Mouse (Mus musculus): Measurements from ENCODE around the gene Yipf2. TPM values are rescaled to one million over a fixed set of nuclear protein-coding genes. Genes with fewer than 3 reads are reported as not detected.
"Not testable (repeated sequence)": the region's sequence is repeated elsewhere in the genome, so short reads cannot be mapped to it uniquely, and the experiment has no call there.

Gene Yipf2
- polyA plus RNA-seq, 1 experiment from 2014 or later = 23.3 TPM

DNA sequence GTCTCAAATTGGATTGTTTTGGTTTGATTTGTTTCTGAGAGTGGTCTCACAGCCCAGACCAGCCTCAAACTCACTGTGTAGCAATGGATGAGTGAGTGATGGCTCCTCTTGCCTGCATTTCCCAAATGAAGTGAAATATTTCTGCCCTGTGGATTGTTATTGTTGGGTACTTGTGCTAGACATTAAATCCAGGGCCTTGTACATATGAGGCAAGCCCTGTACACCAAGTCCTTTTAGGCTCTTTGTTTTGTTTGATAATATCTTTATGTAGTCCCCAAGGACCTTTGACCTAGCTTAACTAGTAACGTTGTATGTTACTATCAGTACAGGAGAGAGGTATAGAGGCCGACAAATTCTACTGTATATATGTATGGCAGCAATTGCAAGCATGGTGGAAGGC lies 2.2 kb upstream of the Yipf2 start:
- 91% methylated on average over 2 of the region's 2 CpGs for WGBS

DNA sequence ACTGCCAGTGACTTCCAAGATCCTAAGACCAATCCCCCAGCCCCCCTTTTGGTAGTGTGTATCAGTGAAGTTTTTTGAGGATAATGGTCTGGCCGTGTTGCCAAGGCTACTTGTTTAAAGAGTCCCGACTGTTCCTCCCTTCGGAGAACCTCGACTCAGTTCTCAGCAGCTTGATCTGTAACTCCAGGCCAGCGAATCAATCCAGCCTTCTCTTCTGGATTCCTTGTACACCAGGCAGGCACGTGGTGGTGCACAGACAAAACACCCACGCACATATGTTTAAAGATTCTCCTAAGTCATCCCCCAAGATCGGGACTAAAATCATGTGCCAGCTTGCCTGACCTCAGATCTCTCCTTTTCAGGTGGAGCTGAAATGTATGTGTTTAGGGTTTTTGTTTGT lies 1.7 kb upstream of the Yipf2 start:
- not testable (repeated sequence) for H3K9ac ChIP-seq; ATAC-seq (ENCODE audit: insufficient number of reproducible peaks, low FRiP score, low TSS enrichment, low read depth)

More for the DNA sequence above, 2.2 kb upstream of the Yipf2 start:
- Histone ChIP-seq H3K4me2 (no peak overlapping the region), H3K36me3 (peaks cover 29% of the 10 kb centered on the region), H3K27ac (no peak overlapping the region), H3K4me3 (no peak overlapping the region), H3K27me3 (no peaks in the 10 kb centered on the region), H3K9ac (no peak overlapping the region), H3K9me3 (no peaks in the 10 kb centered on the region), H3K4me1 (peaks cover 33% of the 10 kb centered on the region)
- ATAC-seq (ENCODE audit: insufficient number of reproducible peaks, low FRiP score, low TSS enrichment, low read depth) = no peak

DNA sequence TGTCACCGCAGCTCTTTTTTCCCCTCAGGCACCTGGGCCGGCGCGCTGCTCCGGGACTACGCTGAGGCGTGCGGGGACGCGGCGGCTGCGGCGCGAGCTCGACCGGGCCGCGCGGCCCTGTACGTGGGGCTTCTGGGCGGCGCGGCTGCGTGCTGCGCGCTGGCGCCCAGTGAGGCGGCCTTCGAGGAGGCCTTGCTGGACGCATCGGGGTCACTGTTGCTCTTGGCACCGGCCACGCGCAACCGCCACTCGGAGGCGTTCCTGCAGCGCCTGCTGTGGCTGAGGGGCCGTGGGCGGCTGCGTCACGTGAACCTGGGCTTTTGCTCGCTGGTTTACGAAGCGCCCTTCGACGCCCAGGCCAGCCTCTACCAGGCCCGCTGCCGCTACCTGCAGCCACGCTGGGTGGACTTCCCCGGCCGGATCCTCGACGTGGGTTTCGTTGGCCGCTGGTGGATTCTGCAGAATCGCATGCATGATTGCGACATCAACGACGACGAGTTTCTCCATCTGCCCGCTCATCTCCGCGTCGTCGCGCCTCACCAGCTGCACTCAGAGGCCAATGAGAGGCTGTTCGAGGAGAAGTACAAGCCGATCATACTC lies 594 bp upstream of the Yipf2 start:
- H3K4me1 ChIP-seq = peaks cover 33% of the 10 kb centered on the region
- H3K4me2 ChIP-seq = peak overlapping the region; percentile 95
- peak overlapping the region; percentile 99 for H3K4me3 ChIP-seq
- peak overlapping the region; percentile 95 for H3K9ac ChIP-seq
- peak overlapping the region; percentile 88 for H3K27ac ChIP-seq
- no peaks in the 10 kb centered on the region for H3K27me3 ChIP-seq
- WGBS = under 1% methylated on average over 69 of the region's 69 CpGs
- H3K36me3 ChIP-seq = peaks cover 45% of the 10 kb centered on the region
- H3K9me3 ChIP-seq = no peaks in the 10 kb centered on the region
- ATAC-seq (ENCODE audit: insufficient number of reproducible peaks, low FRiP score, low TSS enrichment, low read depth) = peak; percentile 50

More for the DNA sequence above, 1.7 kb upstream of the Yipf2 start:
- WGBS = 85% methylated on average over 8 of the region's 8 CpGs
- Histone ChIP-seq H3K36me3 (peaks cover 34% of the 10 kb centered on the region), H3K4me3 (peak overlapping the region; percentile 99), H3K4me1 (peaks cover 33% of the 10 kb centered on the region), H3K4me2 (peak overlapping the region; percentile 95)
- not testable (repeated sequence) for H3K27me3 ChIP-seq, H3K27ac ChIP-seq, H3K9me3 ChIP-seq

DNA sequence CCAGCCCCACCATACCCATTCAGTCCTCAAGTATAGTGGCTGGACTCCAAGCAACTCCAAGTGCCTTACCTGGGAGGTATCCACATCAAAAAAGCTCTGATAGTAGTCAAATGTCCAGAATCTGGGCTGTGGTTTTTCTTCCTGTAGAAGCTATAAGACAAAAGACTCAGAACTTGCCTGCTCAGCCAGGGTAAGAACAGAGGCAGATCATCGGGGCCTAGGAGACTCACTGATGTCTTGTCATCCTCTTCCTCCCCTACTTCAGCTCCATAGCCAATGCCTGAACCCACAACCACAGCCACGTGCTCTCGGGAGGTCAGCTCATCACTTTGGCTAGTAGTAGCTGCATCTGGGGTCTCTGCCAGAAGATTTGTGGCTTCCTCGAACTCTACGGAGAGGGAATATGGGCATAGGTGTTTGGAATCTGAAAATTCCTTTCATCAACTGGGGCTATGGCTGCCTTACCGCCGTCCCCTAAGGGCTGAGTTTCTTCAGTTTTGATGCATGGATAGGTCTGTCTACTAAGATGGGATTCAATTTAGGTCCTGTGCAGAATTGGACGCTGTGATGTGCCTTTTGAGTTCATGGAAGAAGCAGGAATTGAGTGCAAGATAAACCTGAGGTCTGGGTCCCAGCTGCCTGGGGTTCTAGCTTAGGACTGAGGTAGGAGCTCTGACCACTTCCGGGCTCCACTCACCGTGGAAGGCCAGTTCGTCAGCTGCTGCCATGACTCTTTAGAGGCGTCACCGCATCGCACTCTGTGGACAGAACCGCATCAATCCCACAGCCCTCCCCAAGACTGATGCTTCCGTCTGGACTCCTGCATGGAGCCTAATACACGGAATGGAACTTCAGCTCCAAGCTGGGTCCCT lies 561 bp downstream of the Yipf2 start:
- Histone ChIP-seq H3K4me3 (peak overlapping the region; percentile 99), H3K4me2 (peak overlapping the region; percentile 78), H3K27me3 (no peaks in the 10 kb centered on the region), H3K36me3 (peaks cover 57% of the 10 kb centered on the region), H3K9ac (peak overlapping the region; percentile 43), H3K4me1 (peaks cover 33% of the 10 kb centered on the region), H3K27ac (peak overlapping the region; percentile 84), H3K9me3 (no peaks in the 10 kb centered on the region)
- WGBS = 18% methylated on average over 17 of the region's 17 CpGs
- peak; percentile 45 for ATAC-seq (ENCODE audit: insufficient number of reproducible peaks, low FRiP score, low TSS enrichment, low read depth)

DNA sequence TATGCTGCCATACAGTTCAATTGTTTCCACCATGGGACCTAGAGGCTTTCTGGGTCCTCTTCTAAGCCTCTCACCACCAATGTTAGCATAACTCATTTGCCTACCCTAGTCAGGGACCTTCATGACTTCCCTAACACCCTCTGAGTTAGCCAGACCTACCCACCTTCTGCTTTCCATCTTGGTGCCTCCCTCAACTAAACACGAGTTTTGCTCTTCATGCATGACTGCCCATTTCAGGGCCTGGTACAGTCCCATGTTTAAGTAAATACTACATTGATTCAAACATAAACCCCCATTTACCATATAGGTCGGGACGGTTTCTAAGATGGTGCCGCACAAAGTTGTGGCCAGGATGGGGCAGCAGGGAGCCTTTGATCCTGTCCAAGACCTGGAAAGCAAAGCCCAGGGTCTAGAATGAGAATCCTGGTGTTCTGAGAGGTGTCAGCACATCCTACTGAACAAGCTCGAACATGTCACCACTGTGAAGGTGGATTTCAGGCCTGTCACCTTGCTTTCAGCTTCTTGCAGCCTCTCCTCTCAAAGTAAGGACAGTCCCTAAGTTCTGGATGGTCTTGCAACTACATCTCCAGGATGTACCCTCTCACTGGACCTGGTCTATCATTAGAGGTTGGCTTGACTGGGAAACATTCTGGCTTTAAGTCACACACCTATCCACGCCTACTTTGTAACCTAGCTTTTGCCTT lies 1.3 kb downstream of the Yipf2 start:
- Histone ChIP-seq H3K27ac (no peak overlapping the region), H3K36me3 (peaks cover 62% of the 10 kb centered on the region), H3K9ac (no peak overlapping the region), H3K4me3 (peak overlapping the region; percentile 99; the same call in 1 of the 2 replicates), H3K9me3 (no peaks in the 10 kb centered on the region), H3K4me2 (peak overlapping the region; percentile 78), H3K27me3 (no peaks in the 10 kb centered on the region), H3K4me1 (peaks cover 33% of the 10 kb centered on the region)
- 85% methylated on average over 6 of the region's 6 CpGs for WGBS
- no peak for ATAC-seq (ENCODE audit: insufficient number of reproducible peaks, low FRiP score, low TSS enrichment, low read depth)

DNA sequence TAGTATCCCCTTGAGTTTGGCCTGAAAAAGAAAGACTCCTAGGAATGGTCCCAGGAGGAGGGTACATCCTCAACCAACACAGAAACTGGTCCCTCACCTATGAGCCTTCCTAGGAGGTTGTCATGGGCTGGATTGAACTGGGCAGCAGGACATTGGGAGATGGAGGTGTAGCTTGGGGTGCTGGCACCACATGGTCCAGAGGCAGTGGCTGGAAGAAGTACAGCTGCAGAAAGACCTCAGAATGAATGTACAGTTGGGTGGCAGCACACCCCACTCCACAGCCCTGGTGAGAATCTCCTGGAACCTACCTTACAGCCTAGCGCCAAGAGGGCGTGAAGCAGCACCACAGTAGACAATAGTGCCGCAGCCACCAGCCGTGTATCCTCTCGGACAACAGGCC lies 3.1 kb downstream of the Yipf2 start:
- no peak for ATAC-seq (ENCODE audit: insufficient number of reproducible peaks, low FRiP score, low TSS enrichment, low read depth)
- peaks cover 66% of the 10 kb centered on the region for H3K36me3 ChIP-seq

DNA sequence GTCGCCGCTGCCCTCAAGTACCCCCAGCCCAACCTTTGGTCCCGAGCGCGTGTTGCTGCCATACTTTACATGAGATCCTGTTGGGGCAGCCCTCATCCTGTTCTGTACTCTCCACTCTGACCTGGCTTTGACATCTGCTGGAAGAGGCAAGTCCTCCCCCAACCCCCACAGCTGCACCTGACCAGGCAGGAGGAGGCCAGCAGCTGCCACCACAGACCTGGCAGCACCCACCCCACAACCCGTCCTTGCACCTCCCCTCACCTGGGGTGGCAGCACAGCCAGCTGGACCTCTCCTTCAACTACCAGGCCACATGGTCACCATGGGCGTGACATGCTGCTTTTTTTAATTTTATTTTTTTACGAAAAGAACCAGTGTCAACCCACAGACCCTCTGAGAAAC lies 4.3 kb downstream of the Yipf2 start:
- no peak overlapping the region for H3K4me3 ChIP-seq
- H3K4me1 ChIP-seq = peaks cover 15% of the 10 kb centered on the region
- H3K9ac ChIP-seq = no peak overlapping the region
- no peak overlapping the region for H3K27ac ChIP-seq
- peaks cover 78% of the 10 kb centered on the region for H3K36me3 ChIP-seq
- no peak overlapping the region for H3K4me2 ChIP-seq
- no peaks in the 10 kb centered on the region for H3K27me3 ChIP-seq
- 89% methylated on average over 8 of the region's 8 CpGs for WGBS
- ATAC-seq (ENCODE audit: insufficient number of reproducible peaks, low FRiP score, low TSS enrichment, low read depth) = no peak
- no peaks in the 10 kb centered on the region for H3K9me3 ChIP-seq

More for the DNA sequence above, 3.1 kb downstream of the Yipf2 start:
- no peak overlapping the region for H3K27ac ChIP-seq
- no peaks in the 10 kb centered on the region for H3K9me3 ChIP-seq
- no peaks in the 10 kb centered on the region for H3K27me3 ChIP-seq
- 92% methylated on average over 5 of the region's 5 CpGs for WGBS
- H3K9ac ChIP-seq = no peak overlapping the region
- no peak overlapping the region for H3K4me2 ChIP-seq
- H3K4me3 ChIP-seq = no peak overlapping the region
- peaks cover 27% of the 10 kb centered on the region for H3K4me1 ChIP-seq

DNA sequence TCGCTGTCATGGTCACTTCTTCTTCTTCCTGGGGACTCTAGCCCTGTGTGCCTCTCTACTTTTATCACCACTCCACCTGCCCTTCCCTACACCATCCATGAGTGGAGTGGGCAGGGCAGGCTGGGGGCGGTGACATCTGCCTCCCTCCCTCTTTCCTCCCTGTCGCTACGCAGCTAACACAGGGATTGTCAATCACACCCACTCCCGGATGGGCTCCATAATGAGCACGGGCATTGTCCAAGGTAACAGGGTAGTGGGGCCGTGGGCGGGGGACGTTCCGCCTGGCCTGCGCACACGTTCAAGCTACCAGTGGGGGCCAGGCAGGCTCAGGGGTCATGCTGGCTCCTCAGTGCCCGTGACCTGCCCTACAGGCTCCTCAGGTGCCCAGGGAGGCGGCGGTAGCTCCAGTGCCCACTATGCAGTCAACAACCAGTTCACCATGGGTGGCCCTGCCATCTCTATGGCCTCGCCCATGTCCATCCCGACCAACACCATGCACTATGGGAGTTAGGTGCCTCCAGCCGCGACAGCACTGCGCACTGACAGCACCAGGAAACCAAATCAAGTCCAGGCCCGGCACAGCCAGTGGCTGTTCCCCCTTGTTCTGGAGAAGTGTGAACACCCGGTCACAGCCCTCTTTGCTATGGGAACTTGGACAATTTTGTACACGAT lies 4.8 kb downstream of the Yipf2 start:
- H3K36me3 ChIP-seq = peaks cover 83% of the 10 kb centered on the region
- 88% methylated on average over 23 of the region's 23 CpGs for WGBS
- ATAC-seq (ENCODE audit: insufficient number of reproducible peaks, low FRiP score, low TSS enrichment, low read depth) = no peak

DNA sequence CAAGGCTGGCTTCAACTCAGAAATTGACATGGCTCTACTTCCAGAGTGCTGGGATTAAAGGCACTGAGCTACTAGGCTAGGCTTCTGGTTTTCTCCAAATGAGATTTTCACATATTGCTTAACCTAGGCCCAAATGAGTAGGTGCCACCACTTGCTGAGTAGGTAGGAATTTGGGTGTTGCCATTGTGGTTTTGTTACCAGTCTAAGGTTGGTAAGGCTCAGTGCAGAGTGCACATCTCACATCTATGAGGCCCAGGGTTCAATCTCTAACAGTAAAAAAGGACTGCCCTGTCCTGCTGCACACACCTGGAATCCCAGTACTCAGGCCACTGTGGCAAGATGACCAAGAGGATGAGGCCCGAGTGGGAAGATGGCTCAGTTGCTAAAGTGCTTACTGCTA lies 7.2 kb downstream of the Yipf2 start:
- no peak overlapping the region for H3K9ac ChIP-seq
- ATAC-seq (ENCODE audit: insufficient number of reproducible peaks, low FRiP score, low TSS enrichment, low read depth) = no peak
- peaks cover 2% of the 10 kb centered on the region; the same call in 1 of the 2 replicates for H3K4me1 ChIP-seq
- H3K4me2 ChIP-seq = no peak overlapping the region
- no peak overlapping the region for H3K4me3 ChIP-seq
- WGBS = 89% methylated on average over 1 of the region's 1 CpGs
- no peaks in the 10 kb centered on the region for H3K9me3 ChIP-seq
- H3K27ac ChIP-seq = no peak overlapping the region
- no peaks in the 10 kb centered on the region for H3K27me3 ChIP-seq
- H3K36me3 ChIP-seq = peaks cover 99% of the 10 kb centered on the region

More for the DNA sequence above, 4.8 kb downstream of the Yipf2 start:
- H3K27me3 ChIP-seq = no peaks in the 10 kb centered on the region
- no peak overlapping the region for H3K27ac ChIP-seq
- no peak overlapping the region for H3K4me2 ChIP-seq
- no peak overlapping the region for H3K9ac ChIP-seq
- no peak overlapping the region for H3K4me3 ChIP-seq
- H3K4me1 ChIP-seq = peaks cover 14% of the 10 kb centered on the region
- H3K9me3 ChIP-seq = no peaks in the 10 kb centered on the region

DNA sequence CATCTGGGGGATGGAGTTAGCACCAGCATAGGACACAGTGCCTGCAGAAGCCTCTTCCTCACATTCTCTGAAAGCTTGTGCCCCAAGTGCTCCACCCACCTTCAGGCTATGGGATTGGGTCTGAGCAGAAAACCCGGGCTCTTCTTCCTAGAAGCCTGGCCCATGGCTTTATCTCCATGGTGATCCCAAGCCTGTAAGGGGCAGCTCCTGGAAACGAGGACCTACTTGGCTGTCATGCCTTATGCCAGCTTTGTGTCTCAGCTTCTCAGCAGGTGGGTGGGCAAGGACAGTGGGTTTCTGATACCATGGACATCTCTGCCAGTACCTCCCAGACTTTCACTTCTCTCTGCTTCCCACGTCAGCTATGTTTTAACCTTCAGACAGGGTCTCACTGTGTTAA lies 14.4 kb downstream of the Yipf2 start:
- Histone ChIP-seq H3K9ac (no peak overlapping the region), H3K4me1 (no peaks in the 10 kb centered on the region), H3K27me3 (no peaks in the 10 kb centered on the region), H3K4me2 (no peak overlapping the region), H3K9me3 (no peaks in the 10 kb centered on the region), H3K27ac (no peak overlapping the region), H3K36me3 (peaks cover 98% of the 10 kb centered on the region), H3K4me3 (no peak overlapping the region)
- 79% methylated on average over 3 of the region's 3 CpGs for WGBS
- no peak for ATAC-seq (ENCODE audit: insufficient number of reproducible peaks, low FRiP score, low TSS enrichment, low read depth)

DNA sequence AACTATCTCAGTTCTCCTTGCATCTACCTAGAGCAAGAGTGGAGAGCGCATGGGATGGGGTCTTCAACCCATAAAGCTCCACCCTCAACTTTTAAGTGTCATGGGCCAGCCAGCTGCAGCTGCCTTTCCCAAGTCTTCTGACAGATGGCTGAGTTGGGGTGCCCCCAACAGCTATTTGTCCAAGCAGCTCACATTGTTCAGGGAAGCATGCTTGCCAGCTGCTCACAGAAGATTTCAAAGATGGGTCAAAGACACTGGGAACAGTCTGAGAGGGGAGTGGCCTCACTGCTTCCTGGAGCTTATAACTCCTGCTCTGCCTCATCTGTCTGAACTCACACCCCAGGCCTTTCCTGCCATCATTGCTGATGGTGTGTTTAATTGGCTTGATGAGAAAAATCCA lies 16.3 kb downstream of the Yipf2 start:
- WGBS = 70% methylated on average over 1 of the region's 1 CpGs
- ATAC-seq (ENCODE audit: insufficient number of reproducible peaks, low FRiP score, low TSS enrichment, low read depth) = 0 out of 2 replicates have a peak, but pooled peaks have one; percentile 9
- H3K4me1 ChIP-seq = no peaks in the 10 kb centered on the region

More for the DNA sequence above, 16.3 kb downstream of the Yipf2 start:
- no peak overlapping the region for H3K9ac ChIP-seq
- no peak overlapping the region for H3K4me3 ChIP-seq
- H3K27me3 ChIP-seq = no peaks in the 10 kb centered on the region
- H3K36me3 ChIP-seq = peaks cover 98% of the 10 kb centered on the region
- H3K4me2 ChIP-seq = no peak overlapping the region
- no peaks in the 10 kb centered on the region for H3K9me3 ChIP-seq
- no peak overlapping the region for H3K27ac ChIP-seq

Data from limb, embryonic 15.5 days (tissue).